Mouse (Mus musculus) right cerebral cortex, postnatal 14 days (tissue): ENCODE results near the gene Gnmt.
"Not testable (repeated sequence)": the region's sequence is repeated elsewhere in the genome, so short reads cannot be mapped to it uniquely, and the experiment has no call there.

Experiments used
- DNase-seq: peaks from one replicate; pipeline ENCODE4 v3.0.0; 2022

Gene Gnmt

DNA sequence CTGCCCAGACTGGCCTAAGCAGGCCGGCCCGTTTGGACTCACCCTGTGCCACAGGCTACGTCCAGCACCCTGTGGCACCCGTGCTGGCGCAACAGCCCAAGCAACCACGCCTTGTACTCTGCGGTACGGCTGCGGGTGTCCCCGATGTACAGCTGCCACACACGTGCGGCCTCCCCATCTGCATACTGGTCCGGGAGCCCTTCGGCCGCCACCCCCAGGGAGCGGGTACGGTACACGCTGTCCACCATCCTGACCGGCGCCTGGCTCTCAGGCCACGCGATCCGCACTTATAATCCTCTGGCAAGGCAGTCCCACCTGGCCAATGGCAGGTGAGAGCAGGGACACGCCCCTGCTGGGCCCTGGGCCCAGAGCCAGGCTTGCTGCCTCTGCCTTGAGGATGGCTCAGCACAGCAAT, at the start of gene Gnmt:
Gene Gnmt, minus strand, starts transcription at position 265 of the 415 bp plus-strand sequence.
- DNase-seq = no peak

DNA sequence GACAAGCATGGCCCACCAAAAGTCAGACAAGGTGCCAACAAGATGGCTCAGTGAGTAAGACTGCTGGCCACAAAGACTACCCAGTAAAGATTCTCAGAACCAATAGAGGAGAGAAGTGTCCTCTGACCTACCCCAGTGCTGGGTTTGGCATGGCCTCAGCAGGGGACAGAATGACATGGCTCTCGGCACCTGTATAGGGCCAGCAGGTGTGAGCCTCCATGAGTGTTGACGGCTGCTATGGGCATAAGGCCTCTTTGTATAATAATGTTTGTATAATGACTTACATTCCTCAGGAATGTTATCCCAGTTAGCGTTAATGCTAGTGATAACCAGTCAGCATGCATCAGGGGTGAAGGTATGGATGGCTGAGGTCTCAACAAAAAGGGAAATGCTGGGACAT, 47.1 kb upstream of the Gnmt start:
- DNase-seq = no peak

DNA sequence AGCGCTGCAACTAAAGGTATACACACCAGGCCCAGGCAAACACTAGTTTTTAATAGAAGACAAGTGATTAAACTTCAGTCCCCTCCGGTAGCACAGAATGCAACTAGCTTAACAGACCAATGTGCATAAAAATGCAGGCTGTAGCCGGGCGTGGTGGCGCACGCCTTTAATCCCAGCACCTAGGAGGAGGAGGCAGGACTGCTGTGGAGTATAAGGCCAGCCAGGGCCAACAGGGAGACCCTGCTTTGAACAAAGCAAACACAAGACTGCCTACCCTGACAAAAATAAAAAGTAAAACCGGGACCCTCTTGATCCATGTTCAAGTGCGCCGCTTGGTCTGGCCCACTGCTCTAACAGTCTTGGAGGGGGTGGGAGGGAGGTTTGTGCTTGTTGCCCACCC, 46.1 kb upstream of the Gnmt start:
- DNase-seq = no peak

DNA sequence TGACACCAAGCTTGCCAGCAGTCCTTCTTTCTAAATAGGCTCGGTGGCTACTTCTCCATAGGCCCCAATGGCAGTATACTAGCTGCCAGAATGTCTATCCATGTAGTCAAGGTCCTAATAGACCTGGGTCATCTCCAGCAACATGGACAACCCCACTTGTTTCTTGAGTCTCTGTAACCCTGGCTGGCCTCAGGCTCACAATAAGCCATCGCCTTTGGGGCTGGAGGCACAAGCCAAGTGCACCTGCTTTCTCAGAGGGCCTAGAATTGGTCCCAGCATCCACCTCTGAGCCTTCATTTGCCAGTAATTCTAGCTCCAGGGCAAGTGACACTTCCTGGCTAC, 45.1 kb upstream of the Gnmt start:
- no peak for DNase-seq

DNA sequence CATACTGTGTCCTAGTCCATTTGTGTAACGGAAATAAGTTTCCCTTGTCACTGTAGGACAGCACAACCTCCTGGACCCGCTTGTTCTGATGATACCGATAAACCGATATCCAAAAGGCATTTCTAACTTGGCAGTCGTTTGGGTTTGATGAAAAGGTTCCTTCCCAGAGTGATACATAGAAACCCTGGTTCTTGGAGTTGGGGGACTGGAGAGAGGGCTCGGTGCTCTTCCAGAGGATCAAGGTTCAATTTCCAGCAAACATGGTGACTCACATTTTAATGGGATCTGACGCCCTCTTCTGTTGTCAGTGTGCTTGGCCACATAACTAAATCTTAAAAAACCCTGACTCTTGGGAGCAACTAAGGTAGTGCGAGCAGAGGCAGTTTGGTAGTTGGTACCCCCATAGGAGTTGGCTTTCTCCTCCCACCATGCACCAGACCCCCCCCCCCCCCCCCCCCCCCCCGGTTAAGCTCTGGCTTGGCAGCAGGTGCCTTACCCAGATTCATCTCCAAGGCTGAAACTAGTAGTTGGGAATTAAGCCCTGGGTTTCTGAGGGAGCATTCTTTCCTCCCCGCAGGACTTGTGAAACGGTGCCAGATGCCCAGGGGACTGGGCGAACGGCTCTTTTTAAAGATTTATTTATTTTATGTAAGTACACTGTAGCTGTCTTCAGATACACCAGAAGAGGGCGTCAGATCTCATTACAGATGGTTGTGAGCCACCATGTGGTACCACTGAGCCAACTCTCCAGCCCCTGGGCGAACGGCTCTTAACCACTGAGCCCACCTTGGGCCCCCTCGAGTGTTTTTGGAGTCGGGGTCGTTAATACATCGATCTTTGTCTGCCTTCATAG, 44.5 kb upstream of the Gnmt start:
- no peak for DNase-seq

DNA sequence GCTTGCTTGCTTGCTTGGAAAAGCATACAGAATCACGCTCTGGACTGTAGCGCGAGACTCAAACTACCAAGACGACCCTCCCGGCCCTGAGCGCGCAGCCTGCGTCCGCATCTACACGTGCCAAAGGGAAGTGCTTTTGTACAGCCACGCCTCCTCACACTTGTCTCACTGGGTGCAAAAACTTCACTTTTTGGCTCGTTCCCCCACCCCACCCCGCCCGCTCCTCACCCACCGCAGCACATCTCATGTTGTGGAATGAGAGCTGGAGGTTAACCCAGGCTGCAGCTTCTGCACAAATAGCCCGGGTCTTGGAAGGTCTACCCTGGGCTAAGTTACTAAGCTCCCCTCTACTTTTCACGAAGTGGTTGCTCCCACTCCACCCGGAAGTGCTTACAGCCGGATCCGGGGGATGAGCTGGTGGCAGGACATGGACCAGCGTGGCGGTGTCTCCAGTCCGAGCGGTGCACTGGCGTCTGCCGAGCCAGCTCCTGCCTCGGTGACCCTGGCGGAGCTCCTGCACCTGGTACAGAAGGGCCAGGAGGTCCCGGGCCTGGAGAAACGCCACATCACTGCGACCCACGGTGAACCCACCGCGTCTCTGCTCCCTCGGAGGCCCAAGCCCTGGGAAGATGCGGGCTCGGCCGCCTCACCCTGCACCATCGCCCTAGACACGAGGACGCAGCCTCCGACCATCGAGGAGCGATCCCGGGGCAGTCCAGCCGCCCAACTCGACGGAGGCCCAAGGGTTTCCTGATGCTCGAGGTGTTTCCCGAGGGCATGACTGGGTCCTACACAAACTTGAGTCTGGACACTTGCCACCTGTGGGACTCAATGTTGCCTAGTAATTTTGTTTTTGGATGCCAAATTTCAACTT, 43.7 kb upstream of the Gnmt start, which contains the start of gene 2310039H08Rik:
Gene 2310039H08Rik, plus strand, starts transcription at position 232 of the 874 bp plus-strand sequence.
- DNase-seq = peak; percentile 76

DNA sequence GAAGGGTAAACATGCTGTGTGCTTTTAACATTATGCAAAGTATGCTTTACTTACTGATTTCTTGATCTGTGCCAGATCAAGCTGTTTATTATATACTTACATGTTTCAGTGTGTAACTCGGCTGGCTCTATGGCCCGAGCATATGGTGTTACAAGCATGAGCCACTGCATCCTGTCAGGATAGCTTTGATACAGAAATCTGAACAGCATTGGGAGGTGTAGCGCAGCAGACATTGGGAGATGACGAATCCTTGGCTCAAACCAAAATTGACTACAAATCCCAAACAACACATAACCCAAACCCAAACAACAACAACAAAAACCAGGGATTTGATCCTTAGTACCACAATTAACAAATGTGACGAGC, 43.1 kb upstream of the Gnmt start:
- DNase-seq = no peak

DNA sequence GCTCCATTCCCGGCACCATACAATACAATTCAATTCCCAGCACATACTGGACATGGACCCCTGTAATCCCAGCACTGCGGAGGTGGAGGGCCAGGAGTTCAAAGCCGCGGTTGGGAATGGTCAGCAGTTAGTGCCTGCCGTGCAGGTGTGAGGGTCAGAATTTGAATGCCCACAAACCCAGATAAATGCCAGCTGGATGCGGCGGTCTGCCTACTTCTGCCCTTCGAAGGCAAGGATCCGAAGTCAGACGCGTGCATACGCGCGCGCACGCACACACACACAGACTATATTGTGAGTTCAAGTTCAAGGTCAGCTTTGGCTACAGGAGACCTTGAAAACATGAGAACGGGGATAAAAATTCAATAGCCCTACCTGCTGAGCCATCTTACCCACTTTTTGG, 42.6 kb upstream of the Gnmt start:
- DNase-seq = no peak

DNA sequence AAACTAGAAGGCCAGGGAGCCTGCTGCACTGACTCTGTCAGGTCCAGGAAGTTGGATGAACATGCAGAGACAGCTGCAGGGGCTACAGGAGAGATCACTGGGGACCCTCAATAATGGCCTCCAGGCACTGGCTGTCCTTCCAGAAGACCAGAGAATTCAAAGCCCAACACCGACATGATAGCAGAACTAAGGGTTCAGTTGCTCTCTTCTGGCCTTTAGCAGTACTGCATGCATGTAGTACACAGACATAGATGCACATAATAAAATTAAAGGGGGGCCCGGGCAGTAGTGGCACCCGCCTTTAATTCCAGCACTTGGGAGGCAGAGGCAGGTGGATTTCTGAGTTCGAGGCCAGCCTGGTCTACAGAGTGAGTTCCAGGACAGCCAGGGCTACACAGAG, 42.1 kb upstream of the Gnmt start:
- no peak for DNase-seq

DNA sequence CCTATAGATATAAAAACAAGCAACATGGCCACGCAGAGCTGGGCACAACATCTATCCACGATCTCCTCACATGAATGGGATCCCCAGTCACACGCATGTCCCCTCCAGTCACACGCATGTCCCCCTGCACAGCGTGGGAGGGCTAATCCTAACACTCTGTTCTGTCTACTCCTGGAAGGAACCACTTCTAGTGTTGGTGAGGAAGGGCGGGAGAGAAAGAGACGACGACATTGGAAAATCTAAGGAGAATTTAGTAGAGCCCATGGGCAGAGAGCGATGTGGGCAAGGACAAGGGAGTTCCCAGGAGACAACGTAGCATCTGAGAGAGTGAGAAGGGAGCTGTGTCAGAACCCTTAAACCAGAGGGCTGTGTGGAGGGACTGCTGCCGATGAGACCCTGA, 41.6 kb upstream of the Gnmt start:
- DNase-seq = no peak

DNA sequence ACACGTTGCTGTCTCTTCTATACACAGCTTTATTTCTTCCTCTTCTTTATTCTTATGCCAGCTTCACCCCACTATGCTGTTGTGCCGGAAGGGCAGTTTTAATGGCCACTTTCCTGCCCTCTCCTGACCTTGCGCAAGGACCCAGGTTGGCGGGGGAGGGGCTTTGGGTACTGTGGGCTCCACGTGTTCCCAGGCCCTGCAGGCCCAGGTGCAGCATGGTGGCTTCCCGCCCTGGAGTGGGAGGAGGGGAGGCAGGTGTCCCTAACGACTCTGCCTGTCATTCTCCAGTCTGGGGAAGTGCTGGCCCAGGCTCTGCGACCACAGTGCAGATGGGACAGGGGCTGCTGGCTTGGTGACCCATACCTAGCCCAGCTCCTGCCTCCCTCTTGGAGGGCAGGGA, 38.9 kb upstream of the Gnmt start:
- DNase-seq = no peak

DNA sequence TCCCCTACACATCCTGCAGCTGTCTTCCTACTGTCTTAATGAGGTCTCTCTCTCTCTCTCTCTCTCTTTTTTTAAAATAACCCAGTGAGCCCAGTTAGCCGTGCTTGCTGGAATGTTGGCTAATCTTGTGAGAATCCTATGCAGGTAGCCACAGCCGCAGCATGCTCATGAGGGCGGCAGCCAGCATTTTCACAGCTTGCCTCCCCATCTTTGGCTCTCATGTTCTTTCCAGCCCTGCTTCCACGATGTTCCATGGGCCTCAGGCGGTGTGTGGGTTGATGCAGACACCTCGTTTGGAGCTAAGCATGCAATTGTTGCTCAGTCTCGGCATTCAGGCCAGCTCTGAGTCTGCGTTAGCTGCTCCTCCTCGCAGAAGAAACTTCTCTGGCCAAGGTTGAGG, 35.9 kb upstream of the Gnmt start:
- not testable (repeated sequence) for DNase-seq

DNA sequence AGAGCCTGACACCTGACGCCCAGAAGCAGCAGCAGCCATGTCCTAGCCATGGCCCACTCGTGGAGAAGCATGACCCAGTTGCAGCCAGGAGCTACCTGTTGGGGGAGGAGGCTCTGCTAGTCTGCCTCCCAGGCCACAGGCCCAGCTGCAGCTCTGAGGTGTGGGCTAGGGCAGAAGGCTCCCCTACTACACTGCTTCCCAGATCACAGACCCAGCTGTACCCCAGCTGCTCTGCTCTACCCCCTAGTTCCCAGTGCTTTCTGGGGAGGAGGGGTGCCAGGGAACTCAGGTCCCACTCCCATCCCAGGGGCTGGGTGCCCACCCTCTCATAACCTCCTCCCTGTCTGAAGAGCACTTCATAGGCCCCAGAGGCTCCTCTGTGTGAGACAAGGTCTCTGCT, 34.6 kb upstream of the Gnmt start, which contains the start of gene Ptcra:
Gene Ptcra, minus strand, starts transcription at position 169 of the 400 bp plus-strand sequence.
- DNase-seq = no peak

DNA sequence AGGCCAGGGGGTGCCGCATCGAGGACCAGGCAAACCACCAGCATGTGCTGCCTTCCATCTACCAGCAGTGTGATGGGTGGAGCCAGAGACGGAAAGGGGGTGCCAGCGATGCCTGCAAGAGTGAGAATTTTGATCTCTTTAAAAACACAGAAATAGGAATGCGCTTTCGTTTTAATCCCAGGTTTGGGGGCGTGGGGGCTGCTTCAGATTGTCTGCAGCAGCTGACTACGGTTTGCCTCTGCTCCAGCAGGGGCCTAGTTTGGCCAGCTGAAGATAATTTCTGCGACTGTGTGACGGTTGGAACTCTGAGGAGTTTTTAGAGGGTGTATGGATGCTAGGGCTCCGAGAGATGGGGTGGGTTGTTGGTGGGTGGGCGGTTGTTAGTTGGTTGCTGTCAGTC, 29.8 kb upstream of the Gnmt start:
- DNase-seq = no peak

DNA sequence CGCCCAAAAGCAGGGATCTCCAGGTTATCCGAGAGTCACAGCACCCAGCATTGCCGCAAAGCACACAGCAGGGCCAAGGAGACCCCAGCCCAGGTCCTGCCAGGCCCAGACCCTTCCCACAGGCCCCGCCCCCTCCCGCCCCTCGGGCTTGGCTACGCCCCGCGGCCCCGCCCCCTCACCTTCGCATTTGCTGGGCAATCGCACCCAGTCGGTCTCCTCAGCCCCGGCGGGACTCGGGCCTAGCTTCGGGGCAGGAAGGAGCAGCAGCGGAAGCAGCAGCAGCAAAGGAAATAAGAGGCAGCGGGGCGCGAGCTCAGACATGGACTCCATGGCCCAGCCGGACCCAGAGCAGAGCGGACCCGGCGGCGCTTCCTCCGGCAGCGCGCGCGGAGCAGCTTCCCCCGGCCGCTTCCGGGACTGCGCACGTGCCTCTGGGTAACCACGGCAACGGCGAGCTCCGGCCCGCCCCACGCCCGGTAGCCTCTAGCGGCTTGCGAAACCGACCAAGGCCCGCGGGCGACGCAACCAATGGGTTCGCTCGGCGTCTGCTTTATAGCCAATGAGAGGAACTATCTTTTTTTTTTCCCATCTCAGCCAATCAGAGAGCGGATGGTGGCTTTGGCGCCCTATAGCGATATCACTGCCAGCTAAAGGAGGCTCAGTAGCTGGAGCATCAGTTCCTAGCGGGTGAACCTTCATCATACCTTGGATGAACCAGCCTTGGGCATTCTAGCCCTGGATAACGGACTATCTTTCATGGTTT, 23.0 kb upstream of the Gnmt start, which contains the start of gene Cnpy3:
Gene Cnpy3, minus strand, starts transcription at position 421 of the 763 bp plus-strand sequence.
- DNase-seq = peak; percentile 99

DNA sequence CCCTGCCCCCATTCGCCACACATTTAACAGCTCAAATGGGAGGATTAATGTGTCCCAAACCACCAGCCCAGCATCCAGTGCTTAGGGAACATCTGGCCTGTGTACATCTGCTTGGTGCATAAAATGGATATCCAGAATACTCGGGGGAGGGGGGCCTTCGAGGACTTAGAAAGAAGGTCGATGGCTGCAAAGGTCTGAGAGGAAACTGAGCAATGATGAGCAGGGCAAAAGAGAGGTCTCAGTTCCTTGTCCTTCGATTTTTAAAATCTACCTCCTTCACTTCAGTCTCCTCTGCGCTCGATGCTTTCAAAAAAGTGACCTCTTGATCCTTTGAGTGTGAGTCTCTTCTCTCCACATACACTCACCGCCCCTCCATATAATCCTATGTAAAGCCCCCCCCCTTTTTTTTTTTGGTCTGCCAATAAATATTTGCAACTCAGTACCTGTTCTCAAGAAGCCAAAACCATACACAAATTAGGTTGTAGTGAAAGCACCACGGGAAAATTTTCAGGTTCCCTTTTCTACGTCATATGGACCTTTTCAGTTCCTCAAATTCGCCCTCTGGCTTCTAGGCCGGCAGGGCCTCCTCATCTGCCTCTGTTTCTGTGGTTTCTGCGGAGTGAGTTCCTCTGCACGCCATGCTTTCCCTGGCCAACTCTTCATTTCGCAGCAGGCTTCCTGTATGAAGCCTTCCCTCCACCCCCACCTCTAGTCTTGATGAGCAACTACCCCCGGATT, 22.3 kb upstream of the Gnmt start:
- no peak for DNase-seq

DNA sequence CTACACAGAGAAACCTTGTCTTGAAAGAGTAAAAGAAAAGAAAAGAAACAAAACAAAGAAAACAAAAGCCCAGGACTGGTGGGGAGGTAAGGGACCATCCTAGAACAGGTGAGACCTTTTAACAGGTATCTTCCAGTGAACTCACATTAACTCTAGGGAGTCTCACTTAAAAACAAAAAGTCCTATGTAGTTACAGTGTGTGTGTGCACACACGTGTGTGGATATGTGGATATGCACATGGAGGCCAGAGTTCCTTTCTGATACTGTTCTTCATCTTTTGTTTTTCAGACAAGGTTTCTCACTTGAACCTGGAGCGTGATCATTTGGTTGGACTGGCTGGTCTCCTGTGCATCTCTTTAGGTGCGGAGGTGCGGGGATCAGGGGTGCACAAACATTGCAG, 21.6 kb upstream of the Gnmt start:
- DNase-seq = no peak

DNA sequence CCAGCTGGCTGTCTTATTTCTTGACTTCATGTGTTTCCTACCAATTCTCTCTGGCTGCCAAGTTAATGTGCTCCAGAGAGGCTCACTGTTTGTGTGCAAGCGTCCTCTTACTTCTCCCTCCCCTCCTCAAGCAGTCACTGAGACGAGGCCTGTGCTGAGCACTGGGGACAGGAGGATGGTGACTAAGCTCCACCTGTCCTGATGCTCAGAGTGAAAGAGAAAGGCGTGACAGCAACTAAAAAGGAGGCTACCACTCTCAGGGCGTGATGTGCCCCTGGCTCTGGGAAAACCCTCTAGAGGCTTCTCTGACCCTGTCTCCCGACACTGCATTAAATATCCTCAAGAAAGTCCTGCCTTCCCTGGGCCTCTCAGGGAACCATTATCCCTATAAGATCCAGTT, 20.3 kb upstream of the Gnmt start:
- no peak for DNase-seq

DNA sequence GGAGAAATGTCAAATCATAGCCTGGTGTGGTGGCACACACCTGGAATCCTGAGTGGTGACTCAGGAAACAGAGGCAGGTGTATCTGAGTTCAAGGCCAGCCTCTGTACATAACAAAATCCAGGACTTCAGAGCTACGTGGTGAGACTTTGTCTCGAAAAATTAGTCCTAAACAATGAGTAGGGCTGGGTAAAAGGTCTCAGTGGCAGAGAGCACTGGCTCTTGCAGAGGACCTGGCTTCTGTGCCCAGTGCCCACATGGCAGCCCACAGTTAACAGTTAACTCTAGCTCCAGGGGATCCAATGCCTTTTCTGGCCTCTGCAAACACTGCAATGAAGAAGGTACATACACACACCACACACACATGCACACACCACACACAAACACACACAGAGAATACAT, 18.8 kb upstream of the Gnmt start:
- no peak for DNase-seq

DNA sequence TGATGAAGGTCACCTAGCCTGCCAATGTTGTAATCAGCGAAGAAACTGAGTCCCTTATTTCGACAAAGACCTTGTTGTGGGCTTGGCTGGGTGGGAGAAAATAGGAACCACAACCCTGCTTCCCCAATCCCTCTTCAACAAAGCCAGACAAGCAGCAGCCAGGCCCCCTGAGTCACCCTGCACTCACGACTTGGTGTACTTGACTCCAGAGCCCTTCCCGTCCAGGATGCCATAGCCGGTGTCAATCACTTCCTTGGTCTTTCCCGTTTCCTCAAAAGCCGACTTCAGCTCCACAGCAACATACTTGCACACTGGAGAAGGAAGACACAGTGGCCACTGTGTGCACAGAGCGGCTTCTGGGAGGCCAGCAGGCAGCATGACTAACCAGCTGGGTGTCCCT, 18.3 kb upstream of the Gnmt start:
- DNase-seq = no peak

DNA sequence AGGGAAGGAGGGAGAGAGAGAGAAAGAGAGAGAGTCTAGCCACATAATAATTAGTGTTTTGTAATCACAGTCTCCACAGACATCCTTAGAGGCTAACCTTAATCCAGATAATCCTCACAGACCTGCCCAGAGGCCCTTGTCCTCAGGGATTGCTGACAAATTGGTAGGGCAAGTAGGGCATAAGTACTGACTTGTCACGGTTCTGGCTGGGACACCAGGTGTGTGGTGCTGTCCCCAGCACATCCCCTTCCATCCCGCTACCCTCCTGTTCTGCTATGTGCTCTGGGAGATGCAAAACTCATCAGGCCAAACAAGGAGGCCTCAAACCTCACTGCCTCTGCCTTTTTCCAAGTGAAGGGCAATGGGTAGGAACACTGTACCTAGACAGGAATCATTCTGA, 16.5 kb upstream of the Gnmt start:
- DNase-seq = no peak

DNA sequence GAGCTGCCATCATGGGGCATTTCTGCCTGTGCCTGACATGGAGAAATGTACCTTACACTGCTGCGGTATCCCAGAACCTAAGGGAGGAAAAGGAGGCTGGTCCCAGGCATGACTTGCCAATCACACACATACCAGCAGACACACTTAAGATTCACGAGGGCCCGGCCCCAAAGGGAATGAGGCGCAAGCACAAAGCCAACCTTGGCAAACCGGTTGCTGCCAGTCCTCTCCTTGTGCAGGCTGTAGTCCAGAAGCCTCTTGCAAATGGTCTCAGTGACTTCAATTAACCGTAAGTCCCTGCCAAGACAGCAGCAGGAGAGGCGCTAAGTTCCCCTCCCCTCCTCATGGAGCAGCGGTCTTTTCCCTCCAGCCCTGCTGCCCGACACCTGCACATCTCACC, 14.0 kb upstream of the Gnmt start:
- no peak for DNase-seq

DNA sequence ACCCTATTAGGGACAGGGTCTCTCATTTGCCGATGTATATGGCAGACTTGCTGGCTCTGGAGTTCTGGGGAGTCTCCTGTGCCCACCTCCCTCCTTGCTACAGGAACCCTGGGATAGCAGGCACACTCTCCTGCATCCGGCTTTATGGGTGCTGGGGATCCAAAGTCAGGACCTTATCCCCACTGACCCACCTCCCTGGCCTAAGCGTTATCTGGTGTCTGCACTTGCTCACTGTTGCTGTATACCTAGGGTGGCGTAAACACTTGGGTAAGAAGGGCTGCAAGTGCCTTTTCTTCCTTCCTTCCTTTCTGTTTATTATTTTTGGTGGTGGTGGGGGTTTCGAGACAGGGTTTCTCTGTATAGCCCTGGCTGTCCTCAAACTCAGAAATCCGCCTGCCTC, 12.3 kb upstream of the Gnmt start:
- no peak for DNase-seq
